Mouse (Mus musculus) lung, embryonic 16.5 days (tissue): ENCODE data around the gene Macrod2. TPM values are rescaled to one million over a fixed set of nuclear protein-coding genes. Genes with fewer than 3 reads are reported as not detected.

ENCODE experiments used
- ATAC-seq: fragments of 200-750 bp; cut with Nextera tagmentation; 2 replicates; pipeline ENCODE4 v1.8.0; 2017; ENCODE audit warnings: low read depth, mild to moderate bottlenecking, moderate library complexity
- H3K27ac ChIP-seq: fragments of 300-500 bp; sonication (generic); 2 replicates; pipeline ENCODE4 v1.5.1; 2014; ENCODE audit warnings: mild to moderate bottlenecking, control low read depth, low read length
- H3K27me3 ChIP-seq: fragments of 300-500 bp; sonication (generic); 2 replicates; pipeline ENCODE4 v1.6.1; 2014; ENCODE audit warnings: low read depth, low read length, mixed read lengths; ENCODE audit not compliant: control insufficient read depth, insufficient read depth
- H3K36me3 ChIP-seq: fragments of 300-500 bp; sonication (generic); 2 replicates; pipeline ENCODE4 v1.6.1; 2014; ENCODE audit warnings: low read length; ENCODE audit not compliant: control insufficient read depth, insufficient read depth
- H3K4me1 ChIP-seq: fragments of 300-500 bp; sonication (generic); replicated peaks from 2 replicates; pipeline ENCODE4 v1.6.1; 2014; ENCODE audit warnings: low read length, mixed read lengths; ENCODE audit not compliant: control insufficient read depth, insufficient read depth
- H3K4me2 ChIP-seq: fragments of 300-500 bp; sonication (generic); 2 replicates; pipeline ENCODE4 v1.6.1; 2014; ENCODE audit warnings: low read depth, low read length, control low read depth
- H3K4me3 ChIP-seq: fragments of 300-500 bp; sonication (generic); 2 replicates; pipeline ENCODE4 v1.5.1; 2014; ENCODE audit warnings: mild to moderate bottlenecking, low read length, control low read depth
- H3K9ac ChIP-seq: fragments of 300-500 bp; sonication (generic); 2 replicates; pipeline ENCODE4 v1.6.1; 2014; ENCODE audit warnings: low read length, control low read depth
- H3K9me3 ChIP-seq: fragments of 300-500 bp; sonication (generic); 2 replicates; pipeline ENCODE4 v1.6.1; 2016; ENCODE audit warnings: low read length; ENCODE audit not compliant: control insufficient read depth
- WGBS: fragments of 180-500 bp; shearing (Covaris S2); extraction: QIAGEN DNeasy Blood & Tissue Kit; methylation state at CpG from one replicate; pipeline ENCODE4 v1.1.7; 2014; 5-methylcytosine and 5-hydroxymethylcytosine counted together
- polyA plus RNA-seq: library from polyadenylated mRNA; unstranded; fragments of >200 nt; fragmentation: Nextera tagmentation; extraction: Ambion mirVana; gene quantifications from 2 replicates; pipeline ENCODE4 v1.2.1, GENCODE M21; 2015

Macrod2 gene
- polyA plus RNA-seq, 1 experiment from 2014 or later, result 32.1 TPM

DNA sequence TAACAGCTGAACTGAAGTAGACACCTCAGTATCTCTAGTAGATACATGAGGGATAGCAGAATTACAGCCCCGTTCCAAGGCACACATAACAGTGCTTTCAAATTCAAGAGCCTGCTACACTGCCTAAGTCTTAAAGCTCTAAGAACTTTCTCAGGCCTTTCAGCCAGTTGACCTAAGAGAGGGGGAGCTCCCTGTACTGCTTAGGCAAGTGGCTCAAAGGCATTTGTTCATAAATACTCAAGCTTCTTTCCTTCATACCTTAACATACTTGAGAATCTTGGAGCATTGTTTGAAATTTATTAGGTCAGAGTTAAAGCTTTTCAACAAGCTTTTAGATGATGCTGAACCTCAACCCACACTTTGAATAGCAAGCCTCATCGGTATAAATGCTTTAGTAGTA is 363.8 kb downstream of the Macrod2 start:
- Histone ChIP-seq H3K9ac (no peak overlapping the region), H3K4me2 (peak overlapping the region; percentile 15; the same call in 1 of the 2 replicates), H3K4me1 (peaks cover 10% of the 10 kb centered on the region; the same call in 1 of the 2 replicates), H3K9me3 (no peaks in the 10 kb centered on the region), H3K27ac (peak overlapping the region; percentile 74), H3K36me3 (no peaks in the 10 kb centered on the region), H3K27me3 (no peaks in the 10 kb centered on the region), H3K4me3 (no peak overlapping the region)
- whole genome bisulfite sequencing, result 54% methylated on average over 2 of the region's 2 CpGs
- ATAC-seq, result peak; percentile 91

DNA sequence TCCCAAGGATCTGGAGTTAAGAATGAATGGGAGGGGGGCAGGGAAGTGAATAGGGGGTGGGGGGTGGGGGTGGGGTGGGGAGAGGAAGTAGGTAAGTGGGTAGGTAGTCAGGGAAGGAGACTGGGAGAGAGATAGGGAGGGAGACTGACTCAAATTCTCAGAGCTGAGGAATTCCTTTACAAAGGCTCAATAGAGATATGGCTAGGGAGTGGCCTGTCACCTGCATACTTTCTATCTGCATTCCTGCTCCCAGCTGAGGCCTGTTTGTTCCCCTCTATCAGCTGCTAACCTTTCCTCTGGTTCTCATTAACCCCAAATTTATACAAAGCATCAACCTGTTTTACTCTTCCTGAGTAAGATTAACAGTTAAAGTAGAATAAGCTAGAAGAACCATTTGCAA is 364.6 kb downstream of the Macrod2 start:
- H3K4me3 ChIP-seq, result no peak overlapping the region
- H3K27me3 ChIP-seq, result no peaks in the 10 kb centered on the region
- no peaks in the 10 kb centered on the region for H3K36me3 ChIP-seq
- H3K4me1 ChIP-seq, result peaks cover 10% of the 10 kb centered on the region; the same call in 1 of the 2 replicates
- peak overlapping the region; percentile 74 for H3K27ac ChIP-seq
- H3K9me3 ChIP-seq, result no peaks in the 10 kb centered on the region
- ATAC-seq, result peak; percentile 90
- no peak overlapping the region for H3K9ac ChIP-seq
- no peak overlapping the region for H3K4me2 ChIP-seq

DNA sequence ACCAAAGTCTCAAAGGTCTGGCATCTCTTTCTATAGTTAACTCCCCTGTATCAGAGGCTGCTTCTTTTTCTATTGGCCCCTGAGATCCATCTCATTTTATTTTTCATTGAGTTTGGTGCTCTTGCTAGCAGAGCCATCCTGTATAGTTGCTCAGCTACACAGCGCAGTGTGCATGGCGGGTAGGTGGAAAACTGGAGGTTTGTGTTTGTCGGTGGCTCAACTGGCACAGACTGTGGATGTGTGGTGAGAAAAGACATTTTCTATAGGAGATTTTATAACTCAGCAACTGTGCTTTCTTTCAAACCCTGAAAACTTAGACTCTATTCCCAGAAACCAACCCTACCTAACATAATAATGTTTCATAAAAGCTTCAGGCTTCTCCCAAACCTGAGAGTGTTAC is 365.0 kb downstream of the Macrod2 start:
- WGBS, result 89% methylated on average over 3 of the region's 3 CpGs
- H3K27ac ChIP-seq, result peak overlapping the region; percentile 43; the same call in 1 of the 2 replicates

DNA sequence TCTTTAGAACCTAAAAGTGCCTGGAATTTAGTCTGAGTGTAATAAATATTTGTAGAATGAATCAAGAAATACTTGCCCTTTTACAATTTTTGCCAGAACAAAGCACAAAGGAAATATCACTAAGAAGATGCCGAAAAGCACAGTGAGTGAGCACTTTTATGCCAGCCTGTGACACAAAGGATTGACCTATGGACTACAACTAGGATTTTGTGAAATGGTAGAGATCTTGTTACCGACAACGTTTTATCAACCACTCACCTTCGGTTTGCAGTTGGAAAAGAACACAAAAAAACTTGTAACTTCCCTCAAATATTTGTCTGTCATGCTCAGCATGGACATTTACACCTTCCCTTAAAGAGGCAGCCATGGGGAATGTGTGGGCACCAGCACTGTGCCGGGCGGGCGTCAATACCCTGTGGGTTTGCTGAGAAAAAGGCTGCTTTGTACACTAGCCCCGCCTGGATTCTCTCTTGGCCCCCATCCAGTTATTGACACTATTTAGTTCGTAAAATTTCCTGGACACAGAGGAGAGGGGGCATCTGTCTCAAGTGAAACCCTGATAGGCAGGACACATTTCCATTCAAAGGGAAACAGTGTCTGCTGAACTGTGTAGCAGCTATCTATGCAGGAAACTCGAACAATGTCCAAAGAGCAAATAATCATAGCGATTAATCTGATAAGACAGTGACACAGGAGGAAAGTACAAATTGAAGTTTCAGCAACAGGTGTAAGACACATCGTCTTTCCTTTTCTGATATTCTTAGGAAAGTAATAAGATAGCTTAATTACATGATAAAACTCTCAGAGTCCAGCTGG is 368.2 kb downstream of the Macrod2 start:
- no peak overlapping the region for H3K27ac ChIP-seq
- H3K9me3 ChIP-seq, result no peaks in the 10 kb centered on the region
- peaks cover 10% of the 10 kb centered on the region; the same call in 1 of the 2 replicates for H3K4me1 ChIP-seq
- H3K36me3 ChIP-seq, result no peaks in the 10 kb centered on the region
- no peaks in the 10 kb centered on the region for H3K27me3 ChIP-seq
- ATAC-seq, result no peak
- H3K4me2 ChIP-seq, result no peak overlapping the region
- 45% methylated on average over 12 of the region's 12 CpGs for WGBS
- no peak overlapping the region for H3K9ac ChIP-seq
- H3K4me3 ChIP-seq, result no peak overlapping the region

More for the DNA sequence above, 365.0 kb downstream of the Macrod2 start:
- Histone ChIP-seq H3K36me3 (no peaks in the 10 kb centered on the region), H3K4me1 (peaks cover 10% of the 10 kb centered on the region; the same call in 1 of the 2 replicates), H3K27me3 (no peaks in the 10 kb centered on the region), H3K9ac (no peak overlapping the region), H3K9me3 (no peaks in the 10 kb centered on the region), H3K4me3 (no peak overlapping the region), H3K4me2 (no peak overlapping the region)
- no peak for ATAC-seq

DNA sequence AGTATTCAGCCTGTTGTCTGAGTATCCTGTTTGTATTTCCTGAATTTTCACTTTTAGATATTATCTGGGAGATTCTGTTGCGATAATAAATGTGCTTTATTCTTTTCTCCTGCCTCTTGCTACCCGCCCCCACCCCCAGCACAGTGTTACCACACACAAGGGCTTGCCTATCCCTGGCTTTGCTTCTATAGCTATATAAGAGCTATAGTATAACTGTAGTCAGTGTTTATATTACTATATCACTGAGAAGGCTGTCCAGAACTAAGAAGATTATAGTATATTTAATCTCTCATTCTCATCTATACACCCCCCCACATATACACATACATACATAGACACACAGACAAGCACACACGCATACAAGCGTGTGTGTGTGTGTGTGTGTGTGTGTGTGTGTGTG is 374.4 kb downstream of the Macrod2 start:
- ATAC-seq, result no peak
- Histone ChIP-seq H3K4me1 (no peaks in the 10 kb centered on the region), H3K27ac (no peak overlapping the region), H3K27me3 (no peaks in the 10 kb centered on the region), H3K9ac (no peak overlapping the region), H3K4me2 (no peak overlapping the region), H3K36me3 (no peaks in the 10 kb centered on the region), H3K9me3 (no peaks in the 10 kb centered on the region), H3K4me3 (no peak overlapping the region)
- 68% methylated on average over 4 of the region's 4 CpGs for WGBS

DNA sequence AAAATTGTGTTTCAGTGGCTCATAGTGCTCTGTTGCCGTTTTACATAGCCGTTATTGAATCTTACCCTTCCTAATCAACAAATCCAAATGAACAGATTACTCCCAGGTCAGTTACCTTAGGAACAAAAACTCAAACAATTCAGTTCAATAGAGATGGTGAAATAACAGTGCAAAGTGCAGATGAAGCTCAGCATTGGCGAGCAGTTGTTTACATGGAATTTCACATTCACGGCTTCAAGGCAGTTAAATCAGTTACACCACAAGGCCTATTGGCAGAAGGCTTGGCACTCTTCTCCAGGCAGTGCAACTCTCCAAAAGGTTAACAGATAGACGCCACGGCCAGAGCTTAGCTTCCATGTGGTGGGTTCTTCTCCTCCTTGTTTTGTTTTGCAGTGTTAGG is 377.7 kb downstream of the Macrod2 start:
- no peak overlapping the region for H3K4me2 ChIP-seq
- WGBS, result 79% methylated on average over 6 of the region's 6 CpGs
- no peaks in the 10 kb centered on the region; the same call in 1 of the 2 replicates for H3K4me1 ChIP-seq
- no peaks in the 10 kb centered on the region for H3K27me3 ChIP-seq
- H3K9me3 ChIP-seq, result no peaks in the 10 kb centered on the region
- no peak overlapping the region for H3K4me3 ChIP-seq
- H3K36me3 ChIP-seq, result no peaks in the 10 kb centered on the region
- H3K27ac ChIP-seq, result no peak overlapping the region
- H3K9ac ChIP-seq, result no peak overlapping the region
- ATAC-seq, result no peak

DNA sequence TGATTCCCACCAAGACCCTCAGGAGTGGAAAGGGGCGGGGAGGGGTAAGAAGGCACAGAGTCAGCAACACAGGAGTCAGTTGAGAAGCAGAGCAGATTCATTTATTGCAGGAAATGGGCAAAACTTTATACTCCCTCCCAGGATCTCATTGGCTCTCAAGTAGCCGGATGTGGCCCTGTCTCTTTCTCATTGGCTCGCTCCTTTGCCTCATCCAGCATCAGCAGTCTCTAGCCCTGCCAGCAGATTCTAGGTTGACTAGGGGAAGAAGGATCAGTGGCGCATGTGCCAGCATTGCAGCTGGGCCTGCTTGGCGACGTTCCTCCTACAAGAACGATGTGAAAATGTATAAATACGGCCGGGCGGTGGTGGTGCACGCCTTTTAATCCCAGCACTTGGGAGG is 378.3 kb downstream of the Macrod2 start:
- no peaks in the 10 kb centered on the region for H3K27me3 ChIP-seq
- WGBS, result 88% methylated on average over 11 of the region's 11 CpGs
- H3K27ac ChIP-seq, result no peak overlapping the region
- no peaks in the 10 kb centered on the region; the same call in 1 of the 2 replicates for H3K4me1 ChIP-seq
- H3K9ac ChIP-seq, result no peak overlapping the region
- H3K4me2 ChIP-seq, result no peak overlapping the region
- H3K4me3 ChIP-seq, result no peak overlapping the region
- no peaks in the 10 kb centered on the region for H3K36me3 ChIP-seq
- no peaks in the 10 kb centered on the region for H3K9me3 ChIP-seq
- no peak for ATAC-seq

DNA sequence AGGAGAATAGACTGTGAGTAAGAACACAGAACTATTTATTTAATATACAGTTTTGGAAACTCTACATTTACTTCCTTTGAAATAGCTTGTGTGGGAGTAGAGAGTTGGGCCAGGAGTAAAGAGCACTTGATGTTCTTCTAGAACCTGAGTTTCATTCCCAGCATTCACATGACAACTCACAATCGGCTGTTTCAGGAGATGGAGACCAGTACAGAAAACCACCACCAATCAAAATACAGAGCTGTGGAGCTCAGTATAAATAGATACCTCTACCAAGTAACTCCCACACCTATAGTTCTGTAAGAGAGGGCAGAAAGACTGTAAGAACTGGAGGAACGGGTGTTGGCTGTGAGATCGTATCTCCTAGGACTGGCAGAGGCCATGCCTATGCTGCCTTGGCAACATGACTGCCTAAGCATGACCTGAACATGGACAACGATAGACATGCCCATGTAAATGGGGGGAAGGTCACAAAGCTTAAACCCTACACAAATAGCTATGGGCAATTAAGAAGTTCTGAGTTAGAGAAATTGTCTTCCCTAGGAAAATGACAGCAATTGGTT is 379.8 kb downstream of the Macrod2 start:
- no peak overlapping the region for H3K9ac ChIP-seq
- no peak for ATAC-seq
- H3K36me3 ChIP-seq, result no peaks in the 10 kb centered on the region
- no peak overlapping the region for H3K4me3 ChIP-seq
- 72% methylated on average over 4 of the region's 4 CpGs for WGBS
- no peak overlapping the region for H3K4me2 ChIP-seq
- H3K27ac ChIP-seq, result no peak overlapping the region
- H3K9me3 ChIP-seq, result no peaks in the 10 kb centered on the region
- H3K27me3 ChIP-seq, result no peaks in the 10 kb centered on the region
- H3K4me1 ChIP-seq, result no peaks in the 10 kb centered on the region; the same call in 1 of the 2 replicates

DNA sequence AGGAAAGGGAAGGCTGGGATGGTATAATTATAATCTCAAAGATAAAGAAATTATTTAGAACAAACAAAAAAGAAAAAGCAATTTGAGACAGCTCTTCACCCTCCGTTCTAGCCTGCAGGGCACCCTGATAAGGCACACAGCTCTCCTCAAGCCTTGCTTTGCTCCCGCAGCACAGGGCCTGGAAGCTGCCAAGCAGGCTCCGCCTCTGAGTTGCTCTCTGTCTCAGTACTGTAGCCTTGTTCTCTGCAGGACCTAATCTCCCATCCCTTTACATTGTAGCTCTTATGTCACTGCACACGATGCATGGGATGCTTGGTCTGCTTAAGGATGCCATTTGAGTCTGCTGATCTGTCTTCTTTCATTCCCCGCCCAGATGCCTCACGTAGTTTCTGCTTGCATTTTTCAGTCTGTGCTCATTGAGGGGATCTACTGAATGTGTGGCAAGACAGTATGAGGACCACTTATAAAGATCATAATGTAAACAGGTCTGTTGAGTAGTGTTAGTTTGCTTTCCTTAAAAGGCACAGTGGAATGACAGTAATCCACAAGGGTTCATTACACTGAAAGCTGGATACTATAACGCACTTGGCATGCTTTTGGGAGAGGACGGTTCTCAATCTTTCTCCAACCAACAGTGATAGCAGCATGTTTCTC is 380.5 kb downstream of the Macrod2 start:
- Histone ChIP-seq H3K9ac (no peak overlapping the region), H3K4me2 (no peak overlapping the region), H3K4me1 (no peaks in the 10 kb centered on the region; the same call in 1 of the 2 replicates), H3K27me3 (no peaks in the 10 kb centered on the region), H3K9me3 (no peaks in the 10 kb centered on the region), H3K4me3 (no peak overlapping the region), H3K27ac (no peak overlapping the region), H3K36me3 (no peaks in the 10 kb centered on the region)
- ATAC-seq, result peak; percentile 76
- whole genome bisulfite sequencing, result 34% methylated on average over 8 of the region's 8 CpGs
